Mouse (Mus musculus): ENCODE measurements around the gene Atg4d.

- TF ChIP-seq GATA1 (IDR thresholded peaks at IDR 0.05; ENCODE audit: borderline replicate concordance, low read length) (no peak), FLI1 (IDR thresholded peaks at IDR 0.05; ENCODE audit: low read length) (no peak)
These were observed 45.3 kb upstream of the Atg4d start for GRCm38 (mm10) chr9:21219820-21220219.
